Mouse (Mus musculus) CH12.LX (cell line): ENCODE results near the gene Klrc1.

Source experiments
- CTCF ChIP-seq, 2 experiments: IDR thresholded peaks in 1 of 2; conservative IDR thresholded peaks in 1 of 2; 2 replicates each; pipeline ENCODE4 v1.5.1; 2011 to 2012; ENCODE audit warnings: low read depth in 2 of 2, low read length in 2 of 2, improper control_type of control experiment in 1 of 2, inconsistent platforms in 1 of 2, mild to moderate bottlenecking in 1 of 2, moderate library complexity in 1 of 2
- EP300 ChIP-seq: IDR thresholded peaks from 2 replicates; pipeline ENCODE4 v1.6.1; 2011; ENCODE audit warnings: low read length, improper control_type of control experiment

- TF ChIP-seq CTCF (conservative IDR thresholded peaks at IDR 0.05 in 1 of 2, IDR thresholded peaks at IDR 0.05 in 1 of 2; ENCODE audit: low read depth in 2 of 2, low read length in 2 of 2) (no peak), EP300 (no peak)
Observed at GRCm38 (mm10) chr6:129717032-129717431, 38.3 kb upstream of the Klrc1 start, which contains the start of gene Klri1.
